Mouse (Mus musculus) hindbrain, embryonic 15.5 days (tissue): ENCODE data around the gene Hsd17b3. TPM values are rescaled to one million over a fixed set of nuclear protein-coding genes. Genes with fewer than 3 reads are reported as not detected.

ENCODE experiments used
- ATAC-seq: fragments of 200-750 bp; cut with Nextera tagmentation; 2 replicates; pipeline ENCODE4 v1.8.0; 2017; ENCODE audit warnings: low read depth, moderate number of reproducible peaks, moderate TSS enrichment; ENCODE audit not compliant: low FRiP score
- H3K27ac ChIP-seq: fragments of 300-500 bp; sonication (generic); replicated peaks from 2 replicates; pipeline ENCODE4 v1.5.1; 2015; ENCODE audit warnings: mild to moderate bottlenecking, inconsistent platforms
- H3K27me3 ChIP-seq: fragments of 300-500 bp; sonication (generic); 2 replicates; pipeline ENCODE4 v1.6.1; 2015; ENCODE audit warnings: control low read depth, inconsistent platforms
- H3K36me3 ChIP-seq: fragments of 300-500 bp; sonication (generic); 2 replicates; pipeline ENCODE4 v1.6.1; 2015; ENCODE audit warnings: control low read depth, inconsistent platforms
- H3K4me1 ChIP-seq: fragments of 300-500 bp; sonication (generic); replicated peaks from 2 replicates; pipeline ENCODE4 v1.6.1; 2015; ENCODE audit warnings: control low read depth, inconsistent platforms
- H3K4me2 ChIP-seq: fragments of 300-500 bp; sonication (generic); 2 replicates; pipeline ENCODE4 v1.6.1; 2015; ENCODE audit warnings: moderate library complexity, mild to moderate bottlenecking, inconsistent platforms
- H3K4me3 ChIP-seq: fragments of 300-500 bp; sonication (generic); 2 replicates; pipeline ENCODE4 v1.5.1; 2015; ENCODE audit warnings: mild to moderate bottlenecking, inconsistent platforms
- H3K9ac ChIP-seq: fragments of 300-500 bp; sonication (generic); 2 replicates; pipeline ENCODE4 v1.6.1; 2015; ENCODE audit warnings: inconsistent platforms
- H3K9me3 ChIP-seq: fragments of 300-500 bp; sonication (generic); 2 replicates; pipeline ENCODE4 v1.6.1; 2016; ENCODE audit warnings: control low read depth, inconsistent platforms
- WGBS: fragments of 180-500 bp; shearing (Covaris S2); methylation state at CpG from one replicate; pipeline ENCODE4 v1.1.7; 2015; 5-methylcytosine and 5-hydroxymethylcytosine counted together
- polyA plus RNA-seq: library from polyadenylated mRNA; unstranded; fragments of >200 nt; fragmentation: Nextera tagmentation; extraction: Ambion mirVana; gene quantifications from 2 replicates; pipeline ENCODE4 v1.2.1, GENCODE M21; 2015

Hsd17b3 gene
- polyA plus RNA-seq, 1 experiment from 2014 or later: not detected

GRCm38 (mm10) chr13:64035036-64035435 lies 54.0 kb downstream of the Hsd17b3 start:
- no peaks in the 10 kb centered on the region for H3K36me3 ChIP-seq
- H3K4me2 ChIP-seq: no peak overlapping the region
- no peak overlapping the region for H3K4me3 ChIP-seq
- no peak overlapping the region for H3K27ac ChIP-seq
- H3K9ac ChIP-seq: no peak overlapping the region
- ATAC-seq: no peak
- no peaks in the 10 kb centered on the region for H3K4me1 ChIP-seq
- 16% methylated on average over 8 of the region's 8 CpGs for WGBS
- peaks cover 5% of the 10 kb centered on the region; the same call in 1 of the 2 replicates for H3K27me3 ChIP-seq
- H3K9me3 ChIP-seq: no peaks in the 10 kb centered on the region

- WGBS: 89% methylated on average over 6 of the region's 6 CpGs
- H3K36me3 ChIP-seq: no peaks in the 10 kb centered on the region
- H3K27ac ChIP-seq: no peak overlapping the region
- H3K9me3 ChIP-seq: no peaks in the 10 kb centered on the region
- H3K9ac ChIP-seq: no peak overlapping the region
- H3K4me2 ChIP-seq: no peak overlapping the region
- H3K27me3 ChIP-seq: peaks cover 5% of the 10 kb centered on the region; the same call in 1 of the 2 replicates
- ATAC-seq: no peak
- H3K4me3 ChIP-seq: no peak overlapping the region
- no peaks in the 10 kb centered on the region for H3K4me1 ChIP-seq
Measured at GRCm38 (mm10) chr13:64033921-64034320, 55.1 kb downstream of the Hsd17b3 start.

- Histone ChIP-seq H3K27me3 (peaks cover 5% of the 10 kb centered on the region; the same call in 1 of the 2 replicates), H3K4me1 (no peaks in the 10 kb centered on the region), H3K27ac (no peak overlapping the region), H3K36me3 (no peaks in the 10 kb centered on the region), H3K9me3 (no peaks in the 10 kb centered on the region), H3K4me2 (no peak overlapping the region), H3K9ac (no peak overlapping the region), H3K4me3 (no peak overlapping the region)
- no peak for ATAC-seq
- WGBS: 84% methylated on average over 4 of the region's 4 CpGs
Measured at GRCm38 (mm10) chr13:64033181-64033580, 55.8 kb downstream of the Hsd17b3 start.

GRCm38 (mm10) chr13:64031254-64031653 lies 57.8 kb downstream of the Hsd17b3 start:
- no peak for ATAC-seq
- H3K9ac ChIP-seq: no peak overlapping the region
- WGBS: 79% methylated on average over 4 of the region's 4 CpGs
- no peaks in the 10 kb centered on the region for H3K27me3 ChIP-seq
- no peak overlapping the region for H3K27ac ChIP-seq
- H3K4me2 ChIP-seq: no peak overlapping the region
- H3K36me3 ChIP-seq: no peaks in the 10 kb centered on the region
- H3K9me3 ChIP-seq: no peaks in the 10 kb centered on the region
- no peaks in the 10 kb centered on the region for H3K4me1 ChIP-seq
- H3K4me3 ChIP-seq: no peak overlapping the region

- Histone ChIP-seq H3K27me3 (no peaks in the 10 kb centered on the region), H3K36me3 (no peaks in the 10 kb centered on the region), H3K4me3 (no peak overlapping the region), H3K9ac (no peak overlapping the region), H3K4me1 (no peaks in the 10 kb centered on the region), H3K9me3 (no peaks in the 10 kb centered on the region), H3K27ac (no peak overlapping the region), H3K4me2 (no peak overlapping the region)
- ATAC-seq: no peak
- 53% methylated on average over 1 of the region's 1 CpGs for WGBS
Measured at GRCm38 (mm10) chr13:64030792-64031191, 58.2 kb downstream of the Hsd17b3 start.

GRCm38 (mm10) chr13:64024803-64025202 lies 64.2 kb downstream of the Hsd17b3 start:
- H3K4me3 ChIP-seq: no peak overlapping the region
- no peaks in the 10 kb centered on the region for H3K27me3 ChIP-seq
- no peak overlapping the region for H3K4me2 ChIP-seq
- H3K4me1 ChIP-seq: peaks cover 10% of the 10 kb centered on the region
- no peak overlapping the region for H3K27ac ChIP-seq
- H3K9me3 ChIP-seq: no peaks in the 10 kb centered on the region
- ATAC-seq: no peak
- H3K36me3 ChIP-seq: no peaks in the 10 kb centered on the region
- WGBS: 83% methylated on average over 4 of the region's 4 CpGs
- no peak overlapping the region for H3K9ac ChIP-seq

- no peak overlapping the region for H3K9ac ChIP-seq
- H3K4me3 ChIP-seq: no peak overlapping the region
- H3K36me3 ChIP-seq: no peaks in the 10 kb centered on the region
- no peak for ATAC-seq
- no peaks in the 10 kb centered on the region for H3K27me3 ChIP-seq
- 81% methylated on average over 15 of the region's 15 CpGs for WGBS
- H3K9me3 ChIP-seq: no peaks in the 10 kb centered on the region
- H3K4me1 ChIP-seq: peaks cover 10% of the 10 kb centered on the region
- H3K27ac ChIP-seq: no peak overlapping the region
- no peak overlapping the region for H3K4me2 ChIP-seq
Measured at GRCm38 (mm10) chr13:64022786-64023468, 66.1 kb downstream of the Hsd17b3 start.

GRCm38 (mm10) chr13:64020902-64021311 lies 68.1 kb downstream of the Hsd17b3 start:
- Histone ChIP-seq H3K4me2 (peak overlapping the region; percentile 27; the same call in 1 of the 2 replicates), H3K9ac (no peak overlapping the region), H3K4me1 (peaks cover 10% of the 10 kb centered on the region), H3K27me3 (no peaks in the 10 kb centered on the region), H3K4me3 (no peak overlapping the region), H3K9me3 (no peaks in the 10 kb centered on the region), H3K27ac (peak overlapping the region; percentile 52), H3K36me3 (no peaks in the 10 kb centered on the region)
- WGBS: 8% methylated on average over 7 of the region's 7 CpGs
- ATAC-seq: peak; percentile 92

GRCm38 (mm10) chr13:64018586-64019141 lies 70.4 kb downstream of the Hsd17b3 start:
- Histone ChIP-seq H3K27me3 (no peaks in the 10 kb centered on the region), H3K27ac (no peak overlapping the region), H3K4me3 (no peak overlapping the region), H3K36me3 (no peaks in the 10 kb centered on the region), H3K9me3 (no peaks in the 10 kb centered on the region), H3K9ac (no peak overlapping the region), H3K4me2 (no peak overlapping the region), H3K4me1 (peaks cover 10% of the 10 kb centered on the region)
- no peak for ATAC-seq
- WGBS: 63% methylated on average over 10 of the region's 10 CpGs

GRCm38 (mm10) chr13:64016048-64016447 lies 73.0 kb downstream of the Hsd17b3 start:
- Histone ChIP-seq H3K4me3 (no peak overlapping the region), H3K4me1 (peaks cover 8% of the 10 kb centered on the region), H3K27me3 (no peaks in the 10 kb centered on the region), H3K9ac (no peak overlapping the region), H3K36me3 (no peaks in the 10 kb centered on the region), H3K4me2 (no peak overlapping the region), H3K9me3 (no peaks in the 10 kb centered on the region), H3K27ac (no peak overlapping the region)
- WGBS: 69% methylated on average over 4 of the region's 4 CpGs
- ATAC-seq: no peak

- Histone ChIP-seq H3K9ac (no peak overlapping the region), H3K4me3 (no peak overlapping the region), H3K4me2 (no peak overlapping the region), H3K27ac (no peak overlapping the region), H3K4me1 (no peaks in the 10 kb centered on the region), H3K9me3 (no peaks in the 10 kb centered on the region), H3K27me3 (no peaks in the 10 kb centered on the region), H3K36me3 (no peaks in the 10 kb centered on the region)
- ATAC-seq: no peak
- 90% methylated on average over 4 of the region's 4 CpGs for WGBS
Measured at GRCm38 (mm10) chr13:64011157-64011556, 77.9 kb downstream of the Hsd17b3 start.
